Mouse (Mus musculus): ENCODE results near the gene Actrt2. TPM values are rescaled to one million over a fixed set of nuclear protein-coding genes. Genes with fewer than 3 reads are reported as not detected.

Gene Actrt2
- not detected in 2 replicates for polyA plus RNA-seq (2016; fragmentation: Nextera tagmentation; extraction: Ambion mirVana)

GRCm38 (mm10) chr4:154667767-154668166, at the start of gene Actrt2:
TSS of gene Actrt2 (minus strand) at chr4:154667867.
- DNase-seq (ENCODE audit: low spot score) = no peak
- Histone ChIP-seq H3K27ac (no peak within 1 kb of the TSS), H3K27me3 (ENCODE audit: insufficient read depth, poor library complexity, severe bottlenecking) (peaks cover 61% of the 10 kb centered on the region), H3K4me1 (peaks cover 4% of the 10 kb centered on the region; the same call in 1 of the 2 replicates), H3K9me3 (no peaks in the 10 kb centered on the region), H3K36me3 (no peaks in the 10 kb centered on the region), H3K4me3 (no peak within 1 kb of the TSS)
- WGBS = 72% methylated on average over 2 of the region's 2 CpGs

GRCm38 (mm10) chr4:154709391-154710107, 41.9 kb upstream of the Actrt2 start:
- Histone ChIP-seq H3K36me3 (no peaks in the 10 kb centered on the region), H3K9me3 (no peaks in the 10 kb centered on the region), H3K27ac (0 out of 2 replicates have a peak overlapping the region, but pooled peaks have one; percentile 36), H3K4me1 (0 out of 2 replicates have a peak, but pooled peaks cover 2% of the 10 kb centered on the region), H3K4me3 (no peak overlapping the region), H3K27me3 (ENCODE audit: insufficient read depth, poor library complexity, severe bottlenecking) (peaks cover 54% of the 10 kb centered on the region)
- WGBS = 75% methylated on average over 21 of the region's 21 CpGs
- DNase-seq (ENCODE audit: low spot score) = peak; percentile 59

- H3K4me3 ChIP-seq = no peak overlapping the region
- DNase-seq (ENCODE audit: low spot score) = peak; percentile 67
- no peaks in the 10 kb centered on the region for H3K36me3 ChIP-seq
- H3K9me3 ChIP-seq = no peaks in the 10 kb centered on the region
- peaks cover 60% of the 10 kb centered on the region for H3K27me3 ChIP-seq (ENCODE audit: insufficient read depth, poor library complexity, severe bottlenecking)
- 49% methylated on average over 2 of the region's 2 CpGs for WGBS
- no peak overlapping the region for H3K27ac ChIP-seq
- 0 out of 2 replicates have a peak, but pooled peaks cover 2% of the 10 kb centered on the region for H3K4me1 ChIP-seq
Measured at GRCm38 (mm10) chr4:154708811-154709210, 41.1 kb upstream of the Actrt2 start.

DNA sequence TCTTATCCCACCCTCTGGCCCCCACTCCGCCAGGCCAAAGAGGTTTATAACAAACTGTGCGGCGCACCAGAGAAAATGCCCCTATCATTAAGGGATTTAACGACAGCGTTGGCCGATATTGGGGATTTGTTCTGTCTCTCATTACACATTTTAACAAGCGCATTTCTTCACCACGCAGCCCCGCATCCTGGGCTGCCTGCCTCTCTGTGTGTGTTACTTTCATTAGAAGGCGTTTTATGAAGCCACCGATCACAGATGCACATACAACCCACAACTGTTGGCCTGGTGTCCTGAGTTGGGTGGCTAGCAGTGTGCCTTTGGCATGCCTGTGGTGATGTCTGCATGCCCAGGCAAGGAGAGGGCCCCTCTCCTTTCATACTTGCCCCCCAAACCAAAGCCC, 40.6 kb upstream of the Actrt2 start:
- H3K9me3 ChIP-seq = no peaks in the 10 kb centered on the region
- H3K4me3 ChIP-seq = no peak overlapping the region
- no peaks in the 10 kb centered on the region for H3K36me3 ChIP-seq
- H3K27me3 ChIP-seq (ENCODE audit: insufficient read depth, poor library complexity, severe bottlenecking) = peaks cover 64% of the 10 kb centered on the region
- DNase-seq (ENCODE audit: low spot score) = peak; percentile 53
- 0 out of 2 replicates have a peak, but pooled peaks cover 2% of the 10 kb centered on the region for H3K4me1 ChIP-seq
- WGBS = 89% methylated on average over 11 of the region's 11 CpGs
- no peak overlapping the region for H3K27ac ChIP-seq

GRCm38 (mm10) chr4:154707521-154707920, 39.9 kb upstream of the Actrt2 start:
- 71% methylated on average over 4 of the region's 4 CpGs for WGBS
- H3K9me3 ChIP-seq = no peaks in the 10 kb centered on the region
- no peak overlapping the region for H3K27ac ChIP-seq
- no peak overlapping the region for H3K4me3 ChIP-seq
- peak; percentile 57 for DNase-seq (ENCODE audit: low spot score)
- H3K4me1 ChIP-seq = 0 out of 2 replicates have a peak, but pooled peaks cover 2% of the 10 kb centered on the region
- no peaks in the 10 kb centered on the region for H3K36me3 ChIP-seq
- H3K27me3 ChIP-seq (ENCODE audit: insufficient read depth, poor library complexity, severe bottlenecking) = peaks cover 71% of the 10 kb centered on the region

- DNase-seq (ENCODE audit: low spot score) = peak; percentile 71
- peaks cover 8% of the 10 kb centered on the region; the same call in 1 of the 2 replicates for H3K4me1 ChIP-seq
- no peaks in the 10 kb centered on the region for H3K9me3 ChIP-seq
- no peak overlapping the region for H3K4me3 ChIP-seq
- H3K27ac ChIP-seq = no peak overlapping the region
- WGBS = 65% methylated on average over 1 of the region's 1 CpGs
- no peaks in the 10 kb centered on the region for H3K36me3 ChIP-seq
- H3K27me3 ChIP-seq (ENCODE audit: insufficient read depth, poor library complexity, severe bottlenecking) = peaks cover 62% of the 10 kb centered on the region
Measured at GRCm38 (mm10) chr4:154706442-154706841, 38.8 kb upstream of the Actrt2 start.

- Histone ChIP-seq H3K9me3 (no peaks in the 10 kb centered on the region), H3K27ac (no peak overlapping the region)
Measured at GRCm38 (mm10) chr4:154705681-154706080, 38.0 kb upstream of the Actrt2 start.

GRCm38 (mm10) chr4:154705056-154705455, 37.4 kb upstream of the Actrt2 start:
- peaks cover 50% of the 10 kb centered on the region for H3K27me3 ChIP-seq (ENCODE audit: insufficient read depth, poor library complexity, severe bottlenecking)
- H3K27ac ChIP-seq = no peak overlapping the region
- H3K4me3 ChIP-seq = no peak overlapping the region
- no peaks in the 10 kb centered on the region for H3K9me3 ChIP-seq
- no peaks in the 10 kb centered on the region for H3K36me3 ChIP-seq
- DNase-seq (ENCODE audit: low spot score) = peak; percentile 38
- peaks cover 21% of the 10 kb centered on the region for H3K4me1 ChIP-seq
- WGBS = 79% methylated on average over 6 of the region's 6 CpGs

More at GRCm38 (mm10) chr4:154705681-154706080, 38.0 kb upstream of the Actrt2 start:
- 76% methylated on average over 4 of the region's 4 CpGs for WGBS
- peaks cover 56% of the 10 kb centered on the region for H3K27me3 ChIP-seq (ENCODE audit: insufficient read depth, poor library complexity, severe bottlenecking)
- DNase-seq (ENCODE audit: low spot score) = peak; percentile 11
- no peak overlapping the region for H3K4me3 ChIP-seq
- H3K36me3 ChIP-seq = no peaks in the 10 kb centered on the region
- peaks cover 16% of the 10 kb centered on the region for H3K4me1 ChIP-seq

GRCm38 (mm10) chr4:154704591-154704990, 36.9 kb upstream of the Actrt2 start:
- Histone ChIP-seq H3K36me3 (no peaks in the 10 kb centered on the region), H3K4me1 (peaks cover 25% of the 10 kb centered on the region), H3K9me3 (no peaks in the 10 kb centered on the region), H3K27me3 (ENCODE audit: insufficient read depth, poor library complexity, severe bottlenecking) (peaks cover 45% of the 10 kb centered on the region), H3K27ac (no peak overlapping the region), H3K4me3 (no peak overlapping the region)
- WGBS = 77% methylated on average over 7 of the region's 7 CpGs
- DNase-seq (ENCODE audit: low spot score) = peak; percentile 63

GRCm38 (mm10) chr4:154703426-154704070, 35.9 kb upstream of the Actrt2 start:
- DNase-seq (ENCODE audit: low spot score) = peak; percentile 66
- no peak overlapping the region for H3K4me3 ChIP-seq
- H3K9me3 ChIP-seq = no peaks in the 10 kb centered on the region
- no peak overlapping the region for H3K27ac ChIP-seq
- WGBS = 76% methylated on average over 7 of the region's 7 CpGs
- peaks cover 30% of the 10 kb centered on the region for H3K4me1 ChIP-seq
- no peaks in the 10 kb centered on the region for H3K36me3 ChIP-seq
- peaks cover 45% of the 10 kb centered on the region for H3K27me3 ChIP-seq (ENCODE audit: insufficient read depth, poor library complexity, severe bottlenecking)

GRCm38 (mm10) chr4:154702931-154703330, 35.3 kb upstream of the Actrt2 start:
- Histone ChIP-seq H3K4me1 (peaks cover 30% of the 10 kb centered on the region), H3K4me3 (no peak overlapping the region), H3K27me3 (ENCODE audit: insufficient read depth, poor library complexity, severe bottlenecking) (peaks cover 50% of the 10 kb centered on the region), H3K9me3 (no peaks in the 10 kb centered on the region), H3K36me3 (no peaks in the 10 kb centered on the region), H3K27ac (no peak overlapping the region)
- 82% methylated on average over 7 of the region's 7 CpGs for WGBS
- DNase-seq (ENCODE audit: low spot score) = peak; percentile 72

DNA sequence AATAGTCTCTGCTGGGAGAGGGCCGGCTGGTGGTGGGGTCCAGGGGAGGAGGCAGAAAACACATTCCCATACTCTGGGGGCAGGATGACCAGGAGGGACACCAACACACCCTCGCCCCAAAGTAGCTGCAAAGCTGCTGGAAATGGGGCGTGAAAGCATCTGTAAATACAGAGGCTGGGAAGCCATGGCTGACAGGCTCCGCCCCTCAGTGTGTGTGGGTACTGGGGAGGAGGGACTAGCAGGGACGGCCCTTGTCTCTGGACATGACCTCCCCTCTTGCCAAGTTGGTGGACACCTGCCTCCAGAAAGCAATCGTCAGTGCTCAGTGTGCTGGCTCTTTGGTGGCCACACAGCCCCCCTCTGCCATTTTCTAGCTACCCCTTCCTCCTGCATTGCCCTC, 34.5 kb upstream of the Actrt2 start:
- H3K36me3 ChIP-seq = no peaks in the 10 kb centered on the region
- DNase-seq (ENCODE audit: low spot score) = peak; percentile 66
- H3K4me3 ChIP-seq = no peak overlapping the region
- H3K9me3 ChIP-seq = no peaks in the 10 kb centered on the region
- peaks cover 50% of the 10 kb centered on the region for H3K27me3 ChIP-seq (ENCODE audit: insufficient read depth, poor library complexity, severe bottlenecking)
- H3K27ac ChIP-seq = no peak overlapping the region
- H3K4me1 ChIP-seq = peaks cover 32% of the 10 kb centered on the region
- WGBS = 50% methylated on average over 6 of the region's 6 CpGs

DNA sequence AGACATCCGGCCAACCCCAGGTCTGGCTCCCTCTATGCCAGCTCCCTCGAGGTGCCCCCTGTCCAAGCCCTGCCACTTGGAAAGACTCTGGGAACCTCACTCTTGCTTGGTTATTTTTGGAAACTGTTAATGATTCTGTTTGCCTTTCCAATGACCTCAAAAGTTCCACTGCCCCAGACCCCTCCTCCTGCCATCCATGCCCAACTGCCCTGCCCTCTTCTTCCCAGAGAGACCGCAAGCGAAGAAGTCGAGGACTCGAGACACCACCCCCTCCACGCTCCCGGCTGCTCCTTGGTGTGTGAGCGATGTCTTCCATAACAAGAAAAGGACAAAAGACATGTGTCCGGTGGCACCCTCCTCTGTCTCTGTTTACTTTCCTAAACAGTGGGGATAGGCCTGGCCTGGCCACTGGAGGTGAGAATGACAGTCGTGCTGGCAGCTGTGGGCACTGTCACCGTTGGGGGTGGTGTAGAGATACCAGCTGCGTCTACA, 33.3 kb upstream of the Actrt2 start:
- Histone ChIP-seq H3K9me3 (no peaks in the 10 kb centered on the region), H3K4me3 (no peak overlapping the region), H3K27me3 (ENCODE audit: insufficient read depth, poor library complexity, severe bottlenecking) (peaks cover 42% of the 10 kb centered on the region; the same call in 1 of the 2 replicates), H3K36me3 (no peaks in the 10 kb centered on the region), H3K27ac (peak overlapping the region; percentile 67; the same call in 1 of the 2 replicates), H3K4me1 (peaks cover 44% of the 10 kb centered on the region)
- WGBS = 73% methylated on average over 13 of the region's 13 CpGs
- peak; percentile 72 for DNase-seq (ENCODE audit: low spot score)
